ENCODE assay signal across 8 mouse cellular contexts in the genomic region with DNA sequence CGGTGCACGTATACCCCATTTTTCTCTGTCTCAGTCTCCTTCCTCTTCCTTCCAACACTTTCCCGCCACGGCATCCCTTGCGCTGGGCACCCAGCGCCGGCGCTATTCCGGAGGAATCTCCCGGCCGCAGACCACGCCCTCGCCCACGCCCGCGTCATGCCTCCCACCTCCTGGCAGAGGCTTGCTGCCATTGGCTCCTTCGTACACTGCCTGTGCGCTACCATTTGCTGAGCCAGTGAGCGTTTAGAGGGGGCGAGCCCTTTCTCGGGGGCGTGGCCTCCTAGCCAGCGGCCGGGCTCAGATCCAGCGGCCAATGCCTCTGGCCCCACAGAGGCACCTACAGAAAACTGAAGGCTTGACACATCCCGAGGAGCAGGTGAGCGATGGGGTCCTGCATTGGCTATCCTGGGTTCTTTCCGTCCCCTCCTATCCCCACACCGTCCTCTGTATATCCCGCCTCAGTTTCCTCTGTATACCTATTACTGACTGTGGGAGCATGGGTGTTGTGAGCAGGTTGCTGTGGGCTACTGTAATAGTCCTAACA. TPM values are rescaled to one million over a fixed set of nuclear protein-coding genes. Genes with fewer than 3 reads are reported as not detected.
A peak's percentile ranks its signal among the peaks of the same experiment; 100 is the strongest.
DNase-seq lines count a peak whose midpoint lies in the region; ATAC-seq and TF ChIP-seq lines count a peak whose summit lies in the region.

A gene (plus strand): TSS at position 247 of the 544 bp plus-strand sequence.

- H3K4me1 ChIP-seq in ES-Bruce4 (ENCODE audit: control insufficient read depth, insufficient read depth, low read length) = no peaks in the 10 kb centered on the region
- peaks cover 19% of the 10 kb centered on the region for H3K4me1 ChIP-seq in forebrain, embryonic 13.5 days
- peaks cover 16% of the 10 kb centered on the region for H3K4me1 ChIP-seq in liver, postnatal 0 days (ENCODE audit: insufficient read depth)
- H3K4me1 ChIP-seq in neural tube, embryonic 14.5 days (ENCODE audit: control insufficient read depth, insufficient read depth, low read length) = peaks cover 10% of the 10 kb centered on the region

- intact Hi-C loops in heart, postnatal 10 days (cut with DNase I) = loop anchor here (2.0 kb wide), 1 partner anchor 20 kb away; a partner anchor contains a TSS

- no peak for TF ChIP-seq EP300 in ES-Bruce4 (IDR thresholded peaks at IDR 0.05; ENCODE audit: insufficient read depth, low read depth, low read length)
- TF ChIP-seq EP300 in liver, postnatal 0 days (IDR thresholded peaks at IDR 0.05; ENCODE audit: low read depth) = no peak

- peak; percentile 95 for ATAC-seq in cerebellum, adult (ENCODE audit: insufficient number of reproducible peaks, low FRiP score, low TSS enrichment)
- ATAC-seq in forebrain, embryonic 13.5 days = peak; percentile 98
- peak; percentile 97 for ATAC-seq in liver, postnatal 0 days
- ATAC-seq in neural tube, embryonic 14.5 days (ENCODE audit: low read depth) = peak; percentile 97

- no peaks in the 10 kb centered on the region for H3K36me3 ChIP-seq in ES-Bruce4 (ENCODE audit: control insufficient read depth, insufficient read depth, low read length, poor library complexity, severe bottlenecking)
- H3K36me3 ChIP-seq in forebrain, embryonic 13.5 days (ENCODE audit: poor library complexity, severe bottlenecking) = no peaks in the 10 kb centered on the region
- no peaks in the 10 kb centered on the region for H3K36me3 ChIP-seq in liver, postnatal 0 days (replicated peaks; ENCODE audit: insufficient read depth, low read length)
- H3K36me3 ChIP-seq in neural tube, embryonic 14.5 days (ENCODE audit: control insufficient read depth, insufficient read depth, low read length) = no peaks in the 10 kb centered on the region

- WGBS in forebrain, embryonic 13.5 days = 1% methylated on average over 30 of the region's 30 CpGs
- 1% methylated on average over 30 of the region's 30 CpGs for WGBS in large intestine, adult 2 months
- 2% methylated on average over 30 of the region's 30 CpGs for WGBS in liver, postnatal 0 days (ENCODE audit: insufficient replicate concordance)
- WGBS in neural tube, embryonic 14.5 days = 1% methylated on average over 30 of the region's 30 CpGs

- peak; percentile 56 for TF ChIP-seq POLR2A in ES-Bruce4 (IDR thresholded peaks at IDR 0.05; ENCODE audit: insufficient read depth, low read length)

- H3K4me2 ChIP-seq in forebrain, embryonic 13.5 days = peak within 1 kb of the TSS; percentile 75
- H3K4me2 ChIP-seq in liver, postnatal 0 days (ENCODE audit: low read depth, low read length) = peak within 1 kb of the TSS; percentile 73
- H3K4me2 ChIP-seq in neural tube, embryonic 14.5 days (ENCODE audit: low read depth, low read length) = peak within 1 kb of the TSS; percentile 68

- H3K27me3 ChIP-seq in ES-Bruce4 (ENCODE audit: control insufficient read depth, insufficient read depth, low read length, poor library complexity, severe bottlenecking) = no peaks in the 10 kb centered on the region
- peaks cover 20% of the 10 kb centered on the region for H3K27me3 ChIP-seq in forebrain, embryonic 13.5 days
- H3K27me3 ChIP-seq in liver, postnatal 0 days (ENCODE audit: insufficient read depth, low read length) = no peaks in the 10 kb centered on the region
- peaks cover 3% of the 10 kb centered on the region; the same call in 1 of the 2 replicates for H3K27me3 ChIP-seq in neural tube, embryonic 14.5 days (ENCODE audit: control insufficient read depth, insufficient read depth, low read length)

- peak; percentile 96 to 97 for DNase-seq in heart, postnatal 10 days
- DNase-seq in large intestine, adult 2 months (ENCODE audit: low read depth, low spot score) = peak; percentile 75
- peak; percentile 94 for DNase-seq in liver, postnatal 0 days
- peak; percentile 96 for DNase-seq in testis, postnatal 10 days (ENCODE audit: low spot score)

- H3K9ac ChIP-seq in ES-Bruce4 (ENCODE audit: low read depth, poor library complexity, severe bottlenecking) = peak within 1 kb of the TSS; percentile 43; the same call in 1 of the 2 replicates
- peak within 1 kb of the TSS; percentile 67 for H3K9ac ChIP-seq in forebrain, embryonic 13.5 days
- peak within 1 kb of the TSS; percentile 45 for H3K9ac ChIP-seq in liver, postnatal 0 days (replicated peaks)
- H3K9ac ChIP-seq in neural tube, embryonic 14.5 days (replicated peaks; ENCODE audit: low read depth, low read length) = peak within 1 kb of the TSS; percentile 56

- no peak for TF ChIP-seq CTCF in ES-Bruce4 (IDR thresholded peaks at IDR 0.05; ENCODE audit: low read depth, low read length)
- TF ChIP-seq CTCF in liver, postnatal 0 days (IDR thresholded peaks at IDR 0.05; ENCODE audit: low read depth) = no peak

- H3K4me3 ChIP-seq in ES-Bruce4 (ENCODE audit: low read depth, low read length) = peak within 1 kb of the TSS; percentile 69
- H3K4me3 ChIP-seq in forebrain, embryonic 13.5 days = peak within 1 kb of the TSS; percentile 45
- H3K4me3 ChIP-seq in liver, postnatal 0 days (ENCODE audit: low read depth, low read length) = peak within 1 kb of the TSS; percentile 48
- peak within 1 kb of the TSS; percentile 40 for H3K4me3 ChIP-seq in neural tube, embryonic 14.5 days (ENCODE audit: low read depth, low read length)

- H3K27ac ChIP-seq in ES-Bruce4 (ENCODE audit: insufficient read depth, low read length) = no peak within 1 kb of the TSS
- H3K27ac ChIP-seq in forebrain, embryonic 13.5 days = no peak within 1 kb of the TSS
- peak within 1 kb of the TSS; percentile 49; the same call in 1 of the 2 replicates for H3K27ac ChIP-seq in liver, postnatal 0 days (ENCODE audit: low read depth)
- 0 out of 2 replicates have a peak within 1 kb of the TSS, but pooled peaks have one; percentile 39 for H3K27ac ChIP-seq in neural tube, embryonic 14.5 days (ENCODE audit: low read depth, low read length)

- no peaks in the 10 kb centered on the region for H3K9me3 ChIP-seq in ES-Bruce4 (replicated peaks; ENCODE audit: control insufficient read depth, insufficient read depth, low read length, poor library complexity, severe bottlenecking)
- no peaks in the 10 kb centered on the region for H3K9me3 ChIP-seq in forebrain, embryonic 13.5 days (replicated peaks)
- no peaks in the 10 kb centered on the region for H3K9me3 ChIP-seq in liver, postnatal 0 days (ENCODE audit: low read length)
- H3K9me3 ChIP-seq in neural tube, embryonic 14.5 days (ENCODE audit: control insufficient read depth, low read length) = no peaks in the 10 kb centered on the region

RNA-seq across cellular contexts. Expression of the gene that starts here (rescaled TPM):
- 1.8 and 2.5 TPM in 2 replicates for polyA plus RNA-seq in ES-Bruce4 (2011; ENCODE audit: insufficient read depth, insufficient read length, low read depth, missing spikeins)
- polyA plus RNA-seq in forebrain, embryonic 13.5 days (2015; fragmentation: Nextera tagmentation; extraction: Ambion mirVana) = 8.0 and 8.4 TPM in 2 replicates
- total RNA-seq in heart, postnatal 10 days (2021) = 1 to 10 TPM; 5.8 to 8.4 TPM
- 11.3 and 13.6 TPM in 2 replicates for polyA plus RNA-seq in large intestine, adult 2 months (2012; rRNA removed)
- polyA plus RNA-seq in liver, postnatal 0 days (2015; fragmentation: Nextera tagmentation; extraction: Ambion mirVana) = 2.8 and 3.3 TPM in 2 replicates
- polyA plus RNA-seq in neural tube, embryonic 14.5 days (2014; fragmentation: Nextera tagmentation; extraction: Ambion mirVana) = 9.2 and 9.9 TPM in 2 replicates

Comparison
In these comparisons a context has a peak if more than half of its experiments do, and no peak if none do; other contexts are left out.
1. H3K27ac ChIP-seq: peak in liver, postnatal 0 days (single experiment) and neural tube, embryonic 14.5 days (single experiment); none in ES-Bruce4 (single experiment) and forebrain, embryonic 13.5 days (single experiment).
2. Peak in every context shown above with its lines, with median percentiles within 50 percentile points of each other: H3K4me3 ChIP-seq, H3K9ac ChIP-seq, ATAC-seq, H3K4me2 ChIP-seq and DNase-seq.